Mouse (Mus musculus): ENCODE measurements around the gene Lingo2.

DNA sequence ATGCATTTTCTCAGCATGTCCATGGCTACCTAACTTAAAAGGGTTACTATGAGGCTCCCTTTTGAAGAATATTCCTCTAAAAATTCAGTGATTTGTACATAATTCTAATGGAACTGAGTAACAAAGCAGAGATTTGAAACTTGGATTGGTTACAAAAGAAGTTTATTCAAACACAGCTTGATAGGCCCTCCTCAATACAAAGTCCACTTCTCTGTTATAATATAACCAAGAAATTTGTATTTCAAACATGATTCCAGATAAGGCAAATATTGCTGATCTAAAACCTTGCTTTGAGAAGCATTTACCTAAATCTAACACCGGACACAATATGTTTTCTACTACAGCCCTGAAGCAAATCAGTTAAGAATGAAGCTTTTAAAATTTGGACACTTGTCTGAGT lies 60.7 kb downstream of the Lingo2 start:
- TF ChIP-seq FLI1 (IDR thresholded peaks at IDR 0.05; ENCODE audit: low read length) (no peak), GATA1 (IDR thresholded peaks at IDR 0.05; ENCODE audit: borderline replicate concordance, low read length) (no peak)

Data from megakaryocyte, embryonic 14.5 days (primary cell).